ENCODE assay signal across 10 mouse cellular contexts in the genomic region with DNA sequence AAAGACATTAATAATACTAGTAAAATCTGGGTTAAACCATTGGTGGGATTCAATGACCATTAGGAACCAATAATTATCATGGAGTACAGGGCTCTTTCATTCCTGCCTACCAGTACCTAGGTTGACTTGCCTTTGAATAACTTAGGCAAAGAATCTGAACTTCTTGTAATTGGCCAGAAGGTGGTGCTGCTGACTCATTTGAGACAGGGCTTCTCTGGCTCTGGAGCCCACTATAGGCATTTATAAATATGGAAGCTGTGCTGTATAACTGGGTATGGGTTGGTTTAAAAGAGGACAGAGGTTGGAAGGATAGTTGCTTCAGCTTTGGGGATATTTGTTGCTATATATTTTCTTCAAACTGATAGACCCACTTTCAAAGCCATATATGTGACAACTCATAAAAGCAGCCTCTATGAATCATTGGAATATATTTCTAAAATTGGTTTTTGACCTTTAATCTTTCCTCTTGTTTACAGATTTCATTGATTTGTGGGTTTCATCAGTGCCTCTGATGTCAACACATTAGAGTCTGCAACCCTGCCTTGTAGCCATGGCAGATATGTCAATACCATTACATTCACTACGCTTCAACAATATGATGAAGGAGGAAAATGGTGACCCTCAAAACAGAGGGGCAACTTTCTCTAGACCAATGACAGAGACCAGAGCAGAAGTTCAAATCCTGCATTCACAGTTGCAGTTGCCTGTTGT. TPM values are rescaled to one million over a fixed set of nuclear protein-coding genes. Genes with fewer than 3 reads are reported as not detected.
DNase-seq lines count a peak whose midpoint lies in the region; ATAC-seq and TF ChIP-seq lines count a peak whose summit lies in the region.
"Had no signal": no experiment of that assay in that cellular context is flagged by ENCODE, and none has a peak within 500 bp of the region (broad histone marks: within the 10 kb centered on the region; RNA-seq: fewer than 3 reads in every experiment).

A gene (plus strand): TSS at position 551 of the 711 bp plus-strand sequence.

- H3K4me2 ChIP-seq in neural tube, embryonic 14.5 days (ENCODE audit: low read depth, low read length), result no peak within 1 kb of the TSS
- H3K4me2 ChIP-seq: embryonic facial prominence, embryonic 12.5 days; limb, embryonic 13.5 days had no signal

- DNase-seq in kidney, adult 9 months, result peak; percentile 7
- no peak for DNase-seq in kidney, adult 11 months
- DNase-seq in MEL-GATA-1-ER (ENCODE audit: extremely low read depth, low read depth), result peak; percentile 39
- peak; percentile 40 for DNase-seq in limb, embryonic 10.5 days (ENCODE audit: low spot score)
- DNase-seq in spleen, postnatal 36 days (ENCODE audit: low spot score in 2 of 2), result no peak

- no peak for TF ChIP-seq POLR2A in cortical plate, adult 2 months (IDR thresholded peaks at IDR 0.05; ENCODE audit: extremely low read depth, insufficient read depth, low read length)

- peaks cover 80% of the 10 kb centered on the region for H3K27me3 ChIP-seq in limb, embryonic 10.5 days (ENCODE audit: low read depth, poor library complexity, severe bottlenecking)
- no peaks in the 10 kb centered on the region for H3K27me3 ChIP-seq in neural tube, embryonic 14.5 days (ENCODE audit: control insufficient read depth, insufficient read depth, low read length)

- TF ChIP-seq CTCF in cortical plate, adult 2 months (IDR thresholded peaks at IDR 0.05; ENCODE audit: extremely low read depth, insufficient read depth, low read length), result peak; percentile 61

- no peaks in the 10 kb centered on the region for H3K9me3 ChIP-seq in limb, embryonic 10.5 days (replicated peaks)
- H3K9me3 ChIP-seq in neural tube, embryonic 14.5 days (ENCODE audit: control insufficient read depth, low read length), result no peaks in the 10 kb centered on the region
- H3K9me3 ChIP-seq: embryonic facial prominence, embryonic 12.5 days; limb, embryonic 13.5 days had no signal

- H3K4me1 ChIP-seq in cortical plate, adult 2 months (ENCODE audit: control insufficient read depth, insufficient read depth, low read length), result no peaks in the 10 kb centered on the region
- H3K4me1 ChIP-seq in limb, embryonic 10.5 days, result no peaks in the 10 kb centered on the region
- H3K4me1 ChIP-seq in neural tube, embryonic 14.5 days (ENCODE audit: control insufficient read depth, insufficient read depth, low read length), result no peaks in the 10 kb centered on the region
- H3K4me1 ChIP-seq: embryonic facial prominence, embryonic 12.5 days; limb, embryonic 13.5 days had no signal

- H3K4me3 ChIP-seq in cortical plate, adult 2 months (ENCODE audit: insufficient read depth, low read length), result no peak within 1 kb of the TSS
- no peak within 1 kb of the TSS for H3K4me3 ChIP-seq in limb, embryonic 10.5 days
- H3K4me3 ChIP-seq in neural tube, embryonic 14.5 days (ENCODE audit: low read depth, low read length), result no peak within 1 kb of the TSS
- H3K4me3 ChIP-seq: embryonic facial prominence, embryonic 12.5 days; limb, embryonic 13.5 days had no signal

- peak; percentile 72 for ATAC-seq in neural tube, embryonic 14.5 days (ENCODE audit: low read depth)
- no peak for ATAC-seq in erythroblast, adult 5-6 weeks (replicated peaks; ENCODE audit: low FRiP score, poor library complexity, severe bottlenecking)

- no peak within 1 kb of the TSS for H3K9ac ChIP-seq in neural tube, embryonic 14.5 days (replicated peaks; ENCODE audit: low read depth, low read length)
- H3K9ac ChIP-seq: embryonic facial prominence, embryonic 12.5 days; limb, embryonic 13.5 days had no signal

- H3K36me3 ChIP-seq in limb, embryonic 10.5 days, result no peaks in the 10 kb centered on the region
- no peaks in the 10 kb centered on the region for H3K36me3 ChIP-seq in neural tube, embryonic 14.5 days (ENCODE audit: control insufficient read depth, insufficient read depth, low read length)
- H3K36me3 ChIP-seq: embryonic facial prominence, embryonic 12.5 days; limb, embryonic 13.5 days had no signal

- H3K27ac ChIP-seq in cortical plate, adult 2 months (ENCODE audit: insufficient read depth, low read length), result no peak within 1 kb of the TSS
- no peak within 1 kb of the TSS for H3K27ac ChIP-seq in limb, embryonic 10.5 days
- no peak within 1 kb of the TSS for H3K27ac ChIP-seq in neural tube, embryonic 14.5 days (ENCODE audit: low read depth, low read length)
- H3K27ac ChIP-seq: embryonic facial prominence, embryonic 12.5 days; limb, embryonic 13.5 days had no signal

- 88% methylated on average over 1 of the region's 1 CpGs for WGBS in limb, embryonic 10.5 days
- 94% methylated on average over 1 of the region's 1 CpGs for WGBS in neural tube, embryonic 14.5 days

RNA-seq across cellular contexts. Expression of the gene that starts here (rescaled TPM):
- 0.77 and 0.83 TPM in 2 replicates for polyA plus RNA-seq in cortical plate, adult 2 months (2012; rRNA removed)
- polyA plus RNA-seq in limb, embryonic 10.5 days (2016; fragmentation: Nextera tagmentation; extraction: Ambion mirVana), result 0.54 and 0.55 TPM in 2 replicates
- 0.99 and 1.0 TPM in 2 replicates for polyA plus RNA-seq in neural tube, embryonic 14.5 days (2014; fragmentation: Nextera tagmentation; extraction: Ambion mirVana)
- total RNA-seq in erythroblast, adult 5-6 weeks (2015; ENCODE audit: low replicate concordance), result 0.42 TPM in 1 of 2 replicates, not detected in the other
- 0.60 TPM in 1 of 2 replicates, not detected in the other for total RNA-seq in erythroblast, adult 5-6 weeks (2017; ENCODE audit: low replicate concordance)

Comparison
In these comparisons a context has a peak if more than half of its experiments do, and no peak if none do; other contexts are left out.
1. DNase-seq: peak in kidney, adult 9 months (single experiment) and MEL-GATA-1-ER (single experiment); none in kidney, adult 11 months (single experiment) and spleen, postnatal 36 days (0 of 2).
2. Peak in DNase-seq in limb, embryonic 10.5 days; RNA of the gene not detected or under 1 TPM.